In the genomic region with DNA sequence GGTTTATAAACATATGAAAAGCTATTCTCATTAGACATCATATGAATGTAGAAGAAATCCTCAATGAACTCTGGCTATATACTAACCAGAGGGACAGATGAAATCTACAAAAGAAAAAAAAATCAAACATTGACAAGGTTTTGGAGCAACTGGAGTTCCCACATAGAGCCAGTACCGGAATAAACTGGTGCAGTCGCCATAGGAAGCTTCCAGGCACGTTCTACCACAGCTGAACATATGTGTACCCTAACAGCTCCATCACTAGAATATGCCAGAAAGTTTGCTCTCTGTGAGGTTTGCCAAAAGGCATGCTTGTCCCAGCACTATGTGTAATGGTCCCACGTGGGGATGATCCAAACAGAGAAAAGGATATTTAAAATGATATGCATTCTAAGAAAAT, we compare ENCODE assay signal across 23 mouse cellular contexts. TPM values are rescaled to one million over a fixed set of nuclear protein-coding genes. Genes with fewer than 3 reads are reported as not detected.
A peak's percentile ranks its signal among the peaks of the same experiment; 100 is the strongest.
DNase-seq lines count a peak whose midpoint lies in the region; ATAC-seq and TF ChIP-seq lines count a peak whose summit lies in the region.
"Had no signal": no experiment of that assay in that cellular context is flagged by ENCODE, and none has a peak within 500 bp of the region (broad histone marks: within the 10 kb centered on the region; RNA-seq: fewer than 3 reads in every experiment).

No protein-coding gene starts in this region.

- H3K9ac ChIP-seq in forebrain, embryonic 14.5 days (ENCODE audit: low read length), result no peak overlapping the region
- H3K9ac ChIP-seq in forebrain, embryonic 13.5 days, result no peak overlapping the region
- no peak overlapping the region for H3K9ac ChIP-seq in forebrain, postnatal 0 days
- H3K9ac ChIP-seq in forebrain, embryonic 12.5 days, result no peak overlapping the region

- no peak overlapping the region for H3K4me2 ChIP-seq in forebrain, embryonic 14.5 days (ENCODE audit: low read length)
- H3K4me2 ChIP-seq in forebrain, embryonic 13.5 days, result no peak overlapping the region
- H3K4me2 ChIP-seq in forebrain, postnatal 0 days (ENCODE audit: low read depth), result no peak overlapping the region
- H3K4me2 ChIP-seq in forebrain, embryonic 12.5 days, result no peak overlapping the region

- DNase-seq in forebrain, embryonic 14.5 days (ENCODE audit: low spot score), result peak; percentile 29
- DNase-seq in forebrain, postnatal 0 days, result peak; percentile 13
- peak; percentile 75 for DNase-seq in heart, adult 11 months
- no peak for DNase-seq in heart, embryonic 10.5 days (ENCODE audit: low spot score)
- DNase-seq in brain, embryonic 14.5 days (ENCODE audit: low read depth), result peak; percentile 18
- no peak for DNase-seq in gastrocnemius, adult 8-10 months (ENCODE audit: low spot score in 2 of 2)
- DNase-seq: adrenal gland, adult 2 months; adrenal gland, adult 8-10 months; adrenal gland, postnatal 10 days; adrenal gland, postnatal 14 days; adrenal gland, postnatal 25 days; adrenal gland, postnatal 36 days; B cell, adult 2 months; cerebellum, adult 11 months; cerebellum, adult 11-12 months; cerebellum, adult 18-20 months had no signal

- 0 out of 2 replicates have a peak, but pooled peaks cover 9% of the 10 kb centered on the region for H3K27me3 ChIP-seq in forebrain, embryonic 14.5 days (replicated peaks; ENCODE audit: control insufficient read depth, insufficient read depth, low read length)
- H3K27me3 ChIP-seq in forebrain, embryonic 13.5 days, result peaks cover 20% of the 10 kb centered on the region
- H3K27me3 ChIP-seq in forebrain, postnatal 0 days (ENCODE audit: insufficient read depth, low read length), result peaks cover 9% of the 10 kb centered on the region; the same call in 1 of the 2 replicates
- peaks cover 22% of the 10 kb centered on the region for H3K27me3 ChIP-seq in forebrain, embryonic 12.5 days
- peaks cover 3% of the 10 kb centered on the region; the same call in 1 of the 2 replicates for H3K27me3 ChIP-seq in heart, embryonic 10.5 days (ENCODE audit: insufficient read depth, poor library complexity, severe bottlenecking)

- TF ChIP-seq CTCF in forebrain, postnatal 0 days (IDR thresholded peaks at IDR 0.05; ENCODE audit: low read depth), result no peak
- TF ChIP-seq CTCF in brain, embryonic 14.5 days (IDR thresholded peaks at IDR 0.05; ENCODE audit: borderline replicate concordance, extremely low read depth, insufficient read depth, insufficient read length), result no peak

- no peak for TF ChIP-seq POLR2A in brain, embryonic 14.5 days (IDR thresholded peaks at IDR 0.05; ENCODE audit: borderline replicate concordance, extremely low read depth, insufficient read depth, insufficient read length, poor library complexity, severe bottlenecking)

- H3K4me3 ChIP-seq in forebrain, embryonic 14.5 days (ENCODE audit: low read depth, low read length), result no peak overlapping the region
- no peak overlapping the region for H3K4me3 ChIP-seq in forebrain, embryonic 13.5 days
- no peak overlapping the region for H3K4me3 ChIP-seq in forebrain, postnatal 0 days (ENCODE audit: low read depth, low read length)
- no peak overlapping the region for H3K4me3 ChIP-seq in forebrain, embryonic 12.5 days (replicated peaks)
- no peak overlapping the region for H3K4me3 ChIP-seq in heart, embryonic 10.5 days

- H3K9me3 ChIP-seq in forebrain, embryonic 14.5 days (replicated peaks; ENCODE audit: control insufficient read depth, low read length), result no peaks in the 10 kb centered on the region
- H3K9me3 ChIP-seq in forebrain, embryonic 13.5 days (replicated peaks), result no peaks in the 10 kb centered on the region
- H3K9me3 ChIP-seq in forebrain, postnatal 0 days (ENCODE audit: low read length), result no peaks in the 10 kb centered on the region
- H3K9me3 ChIP-seq in forebrain, embryonic 12.5 days, result no peaks in the 10 kb centered on the region
- H3K9me3 ChIP-seq in heart, embryonic 10.5 days, result no peaks in the 10 kb centered on the region
- H3K9me3 ChIP-seq: G1E had no signal

- no peak overlapping the region for H3K27ac ChIP-seq in forebrain, embryonic 14.5 days (ENCODE audit: low read depth, low read length)
- no peak overlapping the region for H3K27ac ChIP-seq in forebrain, embryonic 13.5 days
- no peak overlapping the region for H3K27ac ChIP-seq in forebrain, postnatal 0 days (ENCODE audit: low read depth, low read length)
- H3K27ac ChIP-seq in forebrain, embryonic 12.5 days, result no peak overlapping the region
- H3K27ac ChIP-seq in heart, embryonic 10.5 days, result no peak overlapping the region

- 74% methylated on average over 4 of the region's 4 CpGs for WGBS in forebrain, embryonic 14.5 days
- WGBS in forebrain, embryonic 13.5 days, result 82% methylated on average over 4 of the region's 4 CpGs
- WGBS in forebrain, postnatal 0 days, result 66% methylated on average over 4 of the region's 4 CpGs
- 76% methylated on average over 4 of the region's 4 CpGs for WGBS in forebrain, embryonic 12.5 days
- WGBS in heart, embryonic 10.5 days, result 73% methylated on average over 4 of the region's 4 CpGs

- peaks cover 3% of the 10 kb centered on the region for H3K4me1 ChIP-seq in forebrain, embryonic 14.5 days (ENCODE audit: control insufficient read depth, insufficient read depth, low read length)
- H3K4me1 ChIP-seq in forebrain, embryonic 13.5 days, result peaks cover 11% of the 10 kb centered on the region
- 0 out of 2 replicates have a peak, but pooled peaks cover 5% of the 10 kb centered on the region for H3K4me1 ChIP-seq in forebrain, postnatal 0 days (ENCODE audit: insufficient read depth)
- H3K4me1 ChIP-seq in forebrain, embryonic 12.5 days, result peaks cover 12% of the 10 kb centered on the region
- peaks cover 25% of the 10 kb centered on the region for H3K4me1 ChIP-seq in heart, embryonic 10.5 days

- no peak for ATAC-seq in forebrain, embryonic 14.5 days
- no peak for ATAC-seq in forebrain, embryonic 13.5 days
- ATAC-seq in forebrain, postnatal 0 days, result peak; percentile 30
- ATAC-seq in forebrain, embryonic 12.5 days (ENCODE audit: low FRiP score), result no peak
- ATAC-seq: activated CD4-positive, CD25-positive, alpha-beta regulatory T cell, adult 4 months; CD4-positive, CD25-positive, alpha-beta regulatory T cell, adult 4 months; Patski had no signal

- H3K36me3 ChIP-seq in forebrain, embryonic 14.5 days (ENCODE audit: control insufficient read depth, insufficient read depth, low read length), result no peaks in the 10 kb centered on the region
- H3K36me3 ChIP-seq in forebrain, embryonic 13.5 days (ENCODE audit: poor library complexity, severe bottlenecking), result peaks cover 1% of the 10 kb centered on the region; the same call in 1 of the 2 replicates
- no peaks in the 10 kb centered on the region for H3K36me3 ChIP-seq in forebrain, postnatal 0 days (ENCODE audit: insufficient read depth)
- H3K36me3 ChIP-seq in forebrain, embryonic 12.5 days (replicated peaks), result no peaks in the 10 kb centered on the region
- no peaks in the 10 kb centered on the region; the same call in 1 of the 2 replicates for H3K36me3 ChIP-seq in heart, embryonic 10.5 days

RNA-seq across cellular contexts. Expression of a gene that starts 2.5 kb away (rescaled TPM):
- polyA plus RNA-seq in forebrain, embryonic 14.5 days (2014; fragmentation: Nextera tagmentation; extraction: Ambion mirVana), result 135 and 141 TPM in 2 replicates
- polyA plus RNA-seq in forebrain, embryonic 13.5 days (2015; fragmentation: Nextera tagmentation; extraction: Ambion mirVana), result 136 and 137 TPM in 2 replicates
- 72.9 and 79.4 TPM in 2 replicates for total RNA-seq in forebrain, postnatal 0 days (2014; rRNA removed)
- 171 and 176 TPM in 2 replicates for polyA plus RNA-seq in forebrain, postnatal 0 days (2015; fragmentation: Nextera tagmentation; extraction: Ambion mirVana)
- polyA plus RNA-seq in forebrain, embryonic 12.5 days (2016; fragmentation: Nextera tagmentation; extraction: Ambion mirVana), result 117 and 121 TPM in 2 replicates
- 150 and 166 TPM in 2 replicates for polyA plus RNA-seq in heart, embryonic 10.5 days (2016; fragmentation: Nextera tagmentation; extraction: Ambion mirVana)
- 73.0 and 82.8 TPM in 2 replicates for polyA plus RNA-seq in brain, embryonic 14.5 days (2012; rRNA removed)
- 10 to 100 TPM; 78.9 to 93.4 (median 89.2) TPM for total RNA-seq in gastrocnemius, adult 8-10 months (2022)

RNA-seq across cellular contexts. Expression of a gene that starts 35.7 kb away (rescaled TPM):
- 46.8 and 47.3 TPM in 2 replicates for polyA plus RNA-seq in forebrain, embryonic 14.5 days (2014; fragmentation: Nextera tagmentation; extraction: Ambion mirVana)
- polyA plus RNA-seq in forebrain, embryonic 13.5 days (2015; fragmentation: Nextera tagmentation; extraction: Ambion mirVana), result 22.1 and 26.1 TPM in 2 replicates
- total RNA-seq in forebrain, postnatal 0 days (2014; rRNA removed), result 63.7 and 94.6 TPM in 2 replicates
- 87.0 and 101 TPM in 2 replicates for polyA plus RNA-seq in forebrain, postnatal 0 days (2015; fragmentation: Nextera tagmentation; extraction: Ambion mirVana)
- polyA plus RNA-seq in forebrain, embryonic 12.5 days (2016; fragmentation: Nextera tagmentation; extraction: Ambion mirVana), result 14.9 and 15.9 TPM in 2 replicates
- 5.1 and 7.3 TPM in 2 replicates for polyA plus RNA-seq in heart, embryonic 10.5 days (2016; fragmentation: Nextera tagmentation; extraction: Ambion mirVana)
- polyA plus RNA-seq in brain, embryonic 14.5 days (2012; rRNA removed), result 32.5 and 35.7 TPM in 2 replicates
- under 1 TPM in 3 of 4 experiments, not detected in 1; 0.34 to 0.58 (median 0.40) TPM for total RNA-seq in gastrocnemius, adult 8-10 months (2022)
- total RNA-seq: G1E, MEL had no signal
- polyA plus RNA-seq: G1E had no signal

RNA-seq across cellular contexts. Expression of a gene that starts 45.1 kb away (rescaled TPM):
- 29.5 and 31.6 TPM in 2 replicates for polyA plus RNA-seq in forebrain, embryonic 14.5 days (2014; fragmentation: Nextera tagmentation; extraction: Ambion mirVana)
- 30.9 and 31.9 TPM in 2 replicates for polyA plus RNA-seq in forebrain, embryonic 13.5 days (2015; fragmentation: Nextera tagmentation; extraction: Ambion mirVana)
- 11.6 and 14.1 TPM in 2 replicates for total RNA-seq in forebrain, postnatal 0 days (2014; rRNA removed)
- 21.7 and 24.6 TPM in 2 replicates for polyA plus RNA-seq in forebrain, postnatal 0 days (2015; fragmentation: Nextera tagmentation; extraction: Ambion mirVana)
- polyA plus RNA-seq in forebrain, embryonic 12.5 days (2016; fragmentation: Nextera tagmentation; extraction: Ambion mirVana), result 30.6 and 31.0 TPM in 2 replicates
- 39.9 and 41.6 TPM in 2 replicates for polyA plus RNA-seq in heart, embryonic 10.5 days (2016; fragmentation: Nextera tagmentation; extraction: Ambion mirVana)
- polyA plus RNA-seq in brain, embryonic 14.5 days (2012; rRNA removed), result 20.4 and 28.4 TPM in 2 replicates
- 10 to 100 TPM; 14.1 to 26.9 (median 18.9) TPM for total RNA-seq in gastrocnemius, adult 8-10 months (2022)

RNA-seq across cellular contexts. Expression of a gene that starts 52.5 kb away (rescaled TPM):
- polyA plus RNA-seq in forebrain, embryonic 14.5 days (2014; fragmentation: Nextera tagmentation; extraction: Ambion mirVana), result 21.6 and 26.3 TPM in 2 replicates
- 38.3 and 43.1 TPM in 2 replicates for polyA plus RNA-seq in forebrain, embryonic 13.5 days (2015; fragmentation: Nextera tagmentation; extraction: Ambion mirVana)
- total RNA-seq in forebrain, postnatal 0 days (2014; rRNA removed), result 79.0 and 91.8 TPM in 2 replicates
- 14.8 and 19.8 TPM in 2 replicates for polyA plus RNA-seq in forebrain, postnatal 0 days (2015; fragmentation: Nextera tagmentation; extraction: Ambion mirVana)
- 37.0 and 43.6 TPM in 2 replicates for polyA plus RNA-seq in forebrain, embryonic 12.5 days (2016; fragmentation: Nextera tagmentation; extraction: Ambion mirVana)
- polyA plus RNA-seq in heart, embryonic 10.5 days (2016; fragmentation: Nextera tagmentation; extraction: Ambion mirVana), result 32.3 and 34.9 TPM in 2 replicates
- polyA plus RNA-seq in brain, embryonic 14.5 days (2012; rRNA removed), result 169 and 209 TPM in 2 replicates
- 10 to 100 TPM; 37.0 to 43.9 (median 40.3) TPM for total RNA-seq in gastrocnemius, adult 8-10 months (2022)

Comparison
In these comparisons a context has a peak if more than half of its experiments do, and no peak if none do; other contexts are left out.
1. DNase-seq: peak in forebrain, embryonic 14.5 days (single experiment), forebrain, postnatal 0 days (single experiment), heart, adult 11 months (single experiment) and brain, embryonic 14.5 days (single experiment); none in heart, embryonic 10.5 days (single experiment) and gastrocnemius, adult 8-10 months (0 of 2).